Mouse (Mus musculus): ENCODE results near the gene 1810010D01Rik. TPM values are rescaled to one million over a fixed set of nuclear protein-coding genes. Genes with fewer than 3 reads are reported as not detected.

Gene 1810010D01Rik
- total and polyA plus RNA-seq, 3 experiments = not detected

- Histone ChIP-seq H3K9ac (ENCODE audit: insufficient read depth, low read depth) (no peak overlapping the region), H3K36me3 (replicated peaks in 1 of 2; ENCODE audit: control insufficient read depth in 1 of 2, insufficient read depth in 1 of 2, low read length in 1 of 2) (no peaks in the 10 kb centered on the region), H3K4me1 (ENCODE audit: control insufficient read depth in 1 of 2, insufficient read depth in 2 of 2) (no peaks in the 10 kb centered on the region), H3K9me3 (replicated peaks; ENCODE audit: low read length) (no peaks in the 10 kb centered on the region), H3K27me3 (replicated peaks) (peaks cover 88% of the 10 kb centered on the region), H3K27ac (ENCODE audit: insufficient read depth, low read depth) (no peak overlapping the region), H3K4me3 (replicated peaks in 1 of 3; ENCODE audit: low read depth in 2 of 3, low read length in 2 of 3, poor library complexity in 1 of 3) (no peak overlapping the region), H3K79me2 (replicated peaks; ENCODE audit: control insufficient read depth, extremely low read depth, insufficient read depth, poor library complexity, severe bottlenecking) (no peaks in the 10 kb centered on the region), H3K4me2 (ENCODE audit: insufficient read depth, low read depth, poor library complexity, severe bottlenecking) (no peak overlapping the region)
- DNase-seq (ENCODE audit: extremely low read depth) = no peak
- dilution Hi-C loops (cut with MboI; ENCODE audit: extremely low pct_ligation_motif_present, extremely low pct_unique_long_range_greater_than_20kb, low sequenced_read_pairs) = no loop called here
- TF ChIP-seq CTCF (conservative IDR thresholded peaks at IDR 0.05 in 1 of 2, IDR thresholded peaks at IDR 0.05 in 1 of 2; ENCODE audit: low read depth in 2 of 2, low read length in 2 of 2) (no peak), USF2 (conservative IDR thresholded peaks at IDR 0.05; ENCODE audit: low read depth, low read length) (no peak), JUND (conservative IDR thresholded peaks at IDR 0.05; ENCODE audit: low read depth, low read length) (no peak), TBP (conservative IDR thresholded peaks at IDR 0.05; ENCODE audit: low read depth, low read length) (no peak), JUN (IDR thresholded peaks at IDR 0.05; ENCODE audit: insufficient read depth, low read depth, low read length) (no peak), ETS1 (conservative IDR thresholded peaks at IDR 0.05; ENCODE audit: low read depth, low read length) (no peak), CHD1 (IDR thresholded peaks at IDR 0.05; ENCODE audit: low read depth, low read length) (no peak), SMC3 (IDR thresholded peaks at IDR 0.05; ENCODE audit: low read depth, low read length) (no peak), KAT2A (IDR thresholded peaks at IDR 0.05; ENCODE audit: insufficient replicate concordance, low read length) (no peak), ZMIZ1 (IDR thresholded peaks at IDR 0.05; ENCODE audit: low read depth, low read length) (no peak), RAD21 (IDR thresholded peaks at IDR 0.05; ENCODE audit: low read depth, low read length) (no peak), PAX5 (IDR thresholded peaks at IDR 0.05; ENCODE audit: low read length) (no peak)
- in situ Hi-C loops (cut with MboI; ENCODE audit: low pct_ligation_motif_present, low pct_unique_long_range_greater_than_20kb, low sequenced_read_pairs) = no loop called here
These were observed 48.4 kb downstream of the 1810010D01Rik start for GRCm38 (mm10) chr7:145159283-145160240.

Other genes starting within 250 kb of the 1810010D01Rik start
- gene Tpcn2, start 75.9 kb upstream of the 1810010D01Rik start, total RNA-seq (2012; rRNA removed) = 6.9 and 7.3 TPM in 2 replicates
- 3.7 TPM in 2 replicates for gene Tpcn2, start 75.9 kb upstream of the 1810010D01Rik start, total RNA-seq (2014; rRNA removed)
- 7.2 and 7.9 TPM in 2 replicates for gene Tpcn2, start 75.9 kb upstream of the 1810010D01Rik start, polyA plus RNA-seq (2012; ENCODE audit: insufficient read length, low read depth)
- gene Mrgprf, start 92.7 kb upstream of the 1810010D01Rik start, total RNA-seq (2012; rRNA removed) = not detected in 2 replicates
- not detected in 2 replicates for gene Mrgprf, start 92.7 kb upstream of the 1810010D01Rik start, total RNA-seq (2014; rRNA removed)
- gene Mrgprf, start 92.7 kb upstream of the 1810010D01Rik start, polyA plus RNA-seq (2012; ENCODE audit: insufficient read length, low read depth) = not detected in 2 replicates
- not detected in 2 replicates for gene Mrgprd, start 106.7 kb upstream of the 1810010D01Rik start, total RNA-seq (2012; rRNA removed)
- not detected in 2 replicates for gene Mrgprd, start 106.7 kb upstream of the 1810010D01Rik start, total RNA-seq (2014; rRNA removed)
- gene Mrgprd, start 106.7 kb upstream of the 1810010D01Rik start, polyA plus RNA-seq (2012; ENCODE audit: insufficient read length, low read depth) = not detected in 2 replicates

All from CH12.LX (cell line).